Mouse (Mus musculus) liver, postnatal 0 days (tissue): ENCODE data around the gene Tmem104. TPM values are rescaled to one million over a fixed set of nuclear protein-coding genes. Genes with fewer than 3 reads are reported as not detected.

Source experiments
- ATAC-seq: fragments of 200-750 bp; cut with Nextera tagmentation; 2 replicates; pipeline ENCODE4 v1.8.0; 2017; ENCODE audit warnings: mild to moderate bottlenecking, moderate library complexity
- DNase-seq: peaks from one replicate; pipeline ENCODE4 v3.0.0-alpha.2; 2016
- H3K27ac ChIP-seq: fragments of 300-500 bp; sonication (generic); 2 replicates; pipeline ENCODE4 v1.5.1; 2014; ENCODE audit warnings: antibody characterized with exemption, moderate library complexity, mild to moderate bottlenecking, low read depth
- H3K27me3 ChIP-seq: fragments of 300-500 bp; sonication (generic); 2 replicates; pipeline ENCODE4 v1.6.1; 2014; ENCODE audit warnings: low read length, control low read depth, mixed read lengths; ENCODE audit not compliant: insufficient read depth
- H3K36me3 ChIP-seq: fragments of 300-500 bp; sonication (generic); replicated peaks from 2 replicates; pipeline ENCODE4 v1.6.1; 2014; ENCODE audit warnings: mild to moderate bottlenecking, control low read depth, low read length, moderate library complexity, mixed read lengths; ENCODE audit not compliant: insufficient read depth
- H3K4me1 ChIP-seq: fragments of 300-500 bp; sonication (generic); 2 replicates; pipeline ENCODE4 v1.6.1; 2014; ENCODE audit warnings: antibody characterized with exemption, mild to moderate bottlenecking, control low read depth; ENCODE audit not compliant: insufficient read depth
- H3K4me2 ChIP-seq: fragments of 300-500 bp; sonication (generic); 2 replicates; pipeline ENCODE4 v1.6.1; 2014; ENCODE audit warnings: low read depth, mild to moderate bottlenecking, low read length, moderate library complexity, mixed read lengths
- H3K4me3 ChIP-seq: fragments of 300-500 bp; sonication (generic); 2 replicates; pipeline ENCODE4 v1.5.1; 2014; ENCODE audit warnings: low read depth, low read length
- H3K9ac ChIP-seq: fragments of 300-500 bp; sonication (generic); replicated peaks from 2 replicates; pipeline ENCODE4 v1.6.1; 2014; ENCODE audit warnings: mild to moderate bottlenecking, moderate library complexity
- H3K9me3 ChIP-seq: fragments of 300-500 bp; sonication (generic); 2 replicates; pipeline ENCODE4 v1.6.1; 2016; ENCODE audit warnings: mild to moderate bottlenecking, control low read depth, low read length, mixed read lengths
- CTCF ChIP-seq: sonication (generic); IDR thresholded peaks from 2 replicates; pipeline ENCODE4 v1.5.1; 2016; ENCODE audit warnings: antibody characterized with exemption, low read depth
- EP300 ChIP-seq: IDR thresholded peaks from 2 replicates; pipeline ENCODE4 v1.6.1; 2016; ENCODE audit warnings: antibody characterized with exemption, low read depth, mild to moderate bottlenecking
- WGBS: fragments of 180-500 bp; shearing (Covaris S2); extraction: QIAGEN DNeasy Blood & Tissue Kit; methylation state at CpG from one replicate; pipeline ENCODE4 v1.1.7; 2014; ENCODE audit not compliant: insufficient replicate concordance; 5-methylcytosine and 5-hydroxymethylcytosine counted together
- polyA plus RNA-seq: library from polyadenylated mRNA; unstranded; fragments of >200 nt; fragmentation: Nextera tagmentation; extraction: Ambion mirVana; gene quantifications from 2 replicates; pipeline ENCODE4 v1.2.1, GENCODE M21; 2015

The Tmem104 gene
- polyA plus RNA-seq, 1 experiment from 2014 or later = 7.1 TPM

GRCm38 (mm10) chr11:115215123-115215522 lies 27.8 kb downstream of the Tmem104 start:
- Histone ChIP-seq H3K9me3 (no peaks in the 10 kb centered on the region), H3K36me3 (peaks cover 10% of the 10 kb centered on the region), H3K27me3 (no peaks in the 10 kb centered on the region), H3K9ac (no peak overlapping the region), H3K4me2 (no peak overlapping the region), H3K4me1 (peaks cover 25% of the 10 kb centered on the region), H3K27ac (no peak overlapping the region), H3K4me3 (no peak overlapping the region)
- no peak for ATAC-seq
- TF ChIP-seq EP300 (no peak), CTCF (no peak)
- DNase-seq = no peak
- WGBS = 73% methylated on average over 5 of the region's 5 CpGs

DNA sequence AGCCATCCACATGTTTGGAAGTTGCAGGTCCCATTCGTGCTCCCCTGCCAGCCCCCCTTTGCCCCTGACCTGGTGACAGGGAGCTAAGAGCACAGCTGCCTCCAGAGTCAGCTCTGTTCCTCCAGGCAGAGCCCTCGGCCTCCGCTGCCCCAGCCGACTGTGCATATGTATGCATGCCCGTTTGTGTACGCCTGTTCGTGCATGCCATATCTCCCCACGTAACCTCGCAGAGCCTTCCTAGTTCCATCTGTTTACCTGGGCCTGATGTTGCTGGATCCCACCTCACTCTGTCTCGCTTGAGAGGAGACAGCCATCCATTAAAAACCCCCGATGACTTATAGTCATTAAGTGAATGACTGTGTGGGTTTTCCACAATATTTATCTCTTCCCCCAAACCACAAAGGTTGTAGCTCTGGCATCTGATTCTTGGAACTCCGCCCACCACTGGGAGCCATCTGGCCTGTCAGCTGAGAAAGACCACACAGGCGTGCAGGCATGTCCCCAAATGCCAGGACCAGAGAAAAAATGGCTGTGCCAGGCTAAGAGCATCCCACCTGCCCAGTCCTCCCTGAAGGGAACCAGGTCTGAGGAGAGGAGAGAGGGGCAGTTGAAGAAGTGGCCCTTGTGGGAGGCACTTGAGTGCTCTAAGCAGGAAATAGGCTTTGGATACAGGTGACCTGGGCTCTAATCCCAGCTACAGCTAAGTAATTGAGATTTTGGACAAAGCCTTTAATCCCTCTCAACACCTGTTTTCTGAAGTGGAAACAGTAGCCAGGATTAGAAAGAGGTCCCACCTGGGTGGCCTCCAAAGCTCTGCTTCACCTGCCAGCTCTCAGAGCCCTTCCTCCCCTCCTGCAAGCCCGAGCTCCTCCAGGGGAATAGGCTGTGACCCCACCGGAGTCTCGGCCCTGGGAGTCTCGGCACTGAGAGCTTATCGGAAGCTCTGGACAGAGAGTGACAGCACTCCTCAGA lies 30.4 kb downstream of the Tmem104 start:
- 56% methylated on average over 18 of the region's 18 CpGs for WGBS
- peaks cover 25% of the 10 kb centered on the region for H3K4me1 ChIP-seq

DNA sequence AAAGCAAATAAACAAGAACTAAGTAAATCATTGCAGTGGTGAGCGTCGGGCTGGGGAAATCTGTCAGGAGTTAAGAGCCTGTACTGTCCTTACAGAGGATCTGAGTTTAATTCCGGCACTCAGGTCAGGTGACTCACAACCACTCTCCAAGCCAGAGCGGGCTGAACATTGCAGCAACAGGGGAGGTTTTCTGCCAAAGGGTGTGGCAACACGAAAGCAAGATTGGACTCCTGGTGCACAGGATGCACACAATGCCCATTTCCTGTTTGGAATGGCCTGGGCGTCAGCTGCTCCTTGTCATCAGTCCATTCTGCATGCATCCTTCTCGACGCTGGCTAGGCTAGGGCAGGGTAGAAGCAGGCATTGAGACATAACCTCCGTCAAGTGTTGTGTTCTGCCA lies 32.0 kb downstream of the Tmem104 start:
- ATAC-seq (peak; percentile 89), DNase-seq (peak; percentile 68)
- H3K4me1 ChIP-seq = peaks cover 32% of the 10 kb centered on the region
- H3K27ac ChIP-seq = peak overlapping the region; percentile 87
- H3K4me3 ChIP-seq = no peak overlapping the region
- H3K4me2 ChIP-seq = peak overlapping the region; percentile 29
- no peak overlapping the region for H3K9ac ChIP-seq
- TF ChIP-seq CTCF (no peak), EP300 (no peak; the same call in 1 of the 2 replicates)
- no peaks in the 10 kb centered on the region for H3K9me3 ChIP-seq
- no peaks in the 10 kb centered on the region for H3K27me3 ChIP-seq
- peaks cover 4% of the 10 kb centered on the region for H3K36me3 ChIP-seq
- WGBS = 40% methylated on average over 9 of the region's 9 CpGs

More for the DNA sequence above, 30.4 kb downstream of the Tmem104 start:
- peak overlapping the region; percentile 87 for H3K27ac ChIP-seq
- peaks cover 4% of the 10 kb centered on the region for H3K36me3 ChIP-seq
- ATAC-seq (no peak), DNase-seq (no peak)
- H3K9me3 ChIP-seq = no peaks in the 10 kb centered on the region
- TF ChIP-seq CTCF (no peak), EP300 (no peak)
- no peak overlapping the region; the same call in 1 of the 2 replicates for H3K9ac ChIP-seq
- no peak overlapping the region for H3K4me2 ChIP-seq
- H3K4me3 ChIP-seq = no peak overlapping the region
- H3K27me3 ChIP-seq = no peaks in the 10 kb centered on the region

DNA sequence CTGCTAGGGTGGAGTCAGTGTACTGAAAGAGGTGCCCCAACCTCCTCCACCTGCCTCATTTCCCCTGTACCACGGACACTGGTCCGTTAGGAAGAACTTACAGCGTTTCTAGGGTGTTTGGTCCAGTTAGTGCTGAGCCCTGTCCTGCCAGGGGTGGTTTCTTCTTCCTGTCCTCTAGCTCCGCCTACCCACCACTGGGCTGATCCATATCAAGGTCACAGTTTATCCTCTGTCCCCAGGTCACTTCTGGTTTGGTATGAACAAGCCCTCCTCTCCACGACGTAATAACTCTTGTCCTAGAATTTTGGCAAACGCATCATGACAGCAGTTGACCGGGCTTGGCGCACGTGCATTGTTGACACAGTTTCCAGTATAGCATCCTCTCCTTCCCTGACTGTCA lies 32.4 kb downstream of the Tmem104 start:
- Histone ChIP-seq H3K4me1 (peaks cover 35% of the 10 kb centered on the region), H3K4me2 (peak overlapping the region; percentile 29; the same call in 1 of the 2 replicates), H3K9me3 (no peaks in the 10 kb centered on the region), H3K9ac (no peak overlapping the region), H3K27ac (peak overlapping the region; percentile 87), H3K4me3 (no peak overlapping the region), H3K36me3 (peaks cover 4% of the 10 kb centered on the region), H3K27me3 (no peaks in the 10 kb centered on the region)
- DNase-seq (no peak), ATAC-seq (peak; percentile 69)
- 61% methylated on average over 10 of the region's 10 CpGs for WGBS
- TF ChIP-seq CTCF = no peak
- TF ChIP-seq EP300 = no peak

DNA sequence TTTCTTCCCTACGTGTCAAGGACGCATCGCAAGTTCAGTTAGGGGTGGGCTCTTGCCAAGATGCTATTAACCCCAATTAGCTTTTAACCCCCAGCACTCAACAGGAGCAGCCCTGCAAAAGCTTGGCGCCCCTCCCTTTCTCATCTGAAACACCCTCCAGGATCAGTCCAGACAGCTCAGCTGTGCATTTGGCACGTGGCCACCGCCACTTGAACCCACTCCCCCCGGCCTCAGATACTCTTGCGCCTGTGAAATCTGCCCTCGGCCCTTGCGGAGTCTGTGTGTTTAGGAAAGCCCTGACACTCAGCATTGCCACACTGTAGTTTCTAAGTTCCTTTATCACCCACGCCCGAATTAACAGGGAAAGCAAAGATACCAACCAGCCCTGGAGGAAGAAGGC lies 34.8 kb downstream of the Tmem104 start:
- Histone ChIP-seq H3K4me1 (peaks cover 40% of the 10 kb centered on the region), H3K4me2 (no peak overlapping the region), H3K9me3 (no peaks in the 10 kb centered on the region), H3K9ac (no peak overlapping the region), H3K27ac (peak overlapping the region; percentile 44; the same call in 1 of the 2 replicates), H3K4me3 (no peak overlapping the region), H3K36me3 (no peaks in the 10 kb centered on the region), H3K27me3 (no peaks in the 10 kb centered on the region)
- 66% methylated on average over 12 of the region's 12 CpGs for WGBS
- no peak for DNase-seq
- ATAC-seq = no peak
- no peak for TF ChIP-seq EP300
- TF ChIP-seq CTCF = no peak

GRCm38 (mm10) chr11:115222570-115222969 lies 35.3 kb downstream of the Tmem104 start:
- Histone ChIP-seq H3K27ac (peak overlapping the region; percentile 44; the same call in 1 of the 2 replicates), H3K36me3 (no peaks in the 10 kb centered on the region), H3K4me1 (peaks cover 40% of the 10 kb centered on the region), H3K9ac (no peak overlapping the region), H3K4me2 (no peak overlapping the region), H3K4me3 (no peak overlapping the region), H3K9me3 (no peaks in the 10 kb centered on the region), H3K27me3 (no peaks in the 10 kb centered on the region)
- 60% methylated on average over 5 of the region's 5 CpGs for WGBS
- TF ChIP-seq CTCF = no peak
- TF ChIP-seq EP300 = no peak
- ATAC-seq (no peak), DNase-seq (no peak)
